Mouse (Mus musculus) heart, embryonic 10.5 days (tissue): ENCODE data around the gene Olfr48. TPM values are rescaled to one million over a fixed set of nuclear protein-coding genes. Genes with fewer than 3 reads are reported as not detected.

Source experiments
- DNase-seq: peaks from one replicate; pipeline ENCODE4 v3.0.0-alpha.2; 2017; ENCODE audit warnings: low spot score
- H3K27ac ChIP-seq: fragments of 300-500 bp; sonication (generic); 2 replicates; pipeline ENCODE4 v1.5.1; 2016; ENCODE audit warnings: mild to moderate bottlenecking
- H3K27me3 ChIP-seq: fragments of 300-500 bp; sonication (generic); 2 replicates; pipeline ENCODE4 v1.6.1; 2016; ENCODE audit warnings: mild to moderate bottlenecking; ENCODE audit not compliant: poor library complexity, insufficient read depth, severe bottlenecking
- H3K36me3 ChIP-seq: fragments of 300-500 bp; sonication (generic); 2 replicates; pipeline ENCODE4 v1.6.1; 2016; ENCODE audit warnings: mild to moderate bottlenecking, moderate library complexity
- H3K4me1 ChIP-seq: fragments of 300-500 bp; sonication (generic); 2 replicates; pipeline ENCODE4 v1.6.1; 2016; ENCODE audit warnings: mild to moderate bottlenecking
- H3K4me3 ChIP-seq: fragments of 300-500 bp; sonication (generic); 2 replicates; pipeline ENCODE4 v1.5.1; 2016; ENCODE audit warnings: mild to moderate bottlenecking, moderate library complexity
- H3K9me3 ChIP-seq: fragments of 300-500 bp; sonication (generic); 2 replicates; pipeline ENCODE4 v1.6.1; 2016; ENCODE audit warnings: mild to moderate bottlenecking, moderate library complexity
- WGBS: fragments of 180-500 bp; shearing (Covaris S2); methylation state at CpG from one replicate; pipeline ENCODE4 v1.1.7; 2016; 5-methylcytosine and 5-hydroxymethylcytosine counted together
- polyA plus RNA-seq: library from polyadenylated mRNA; unstranded; fragments of >200 nt; fragmentation: Nextera tagmentation; extraction: Ambion mirVana; gene quantifications from 2 replicates; pipeline ENCODE4 v1.2.1, GENCODE M21; 2016

The Olfr48 gene
- polyA plus RNA-seq = not detected in 2 replicates

GRCm38 (mm10) chr2:89848105-89848504 is at the start of gene Olfr48:
TSS of gene Olfr48 (minus strand) at chr2:89848205.
- 78% methylated on average over 5 of the region's 5 CpGs for WGBS
- Histone ChIP-seq H3K4me3 (no peak within 1 kb of the TSS), H3K27ac (no peak within 1 kb of the TSS), H3K9me3 (no peaks in the 10 kb centered on the region), H3K27me3 (no peaks in the 10 kb centered on the region), H3K36me3 (no peaks in the 10 kb centered on the region), H3K4me1 (no peaks in the 10 kb centered on the region)
- no peak for DNase-seq

- no peaks in the 10 kb centered on the region for H3K4me1 ChIP-seq
- no peaks in the 10 kb centered on the region for H3K36me3 ChIP-seq
- no peak for DNase-seq
- no peak within 1 kb of the TSS for H3K27ac ChIP-seq
- H3K9me3 ChIP-seq = no peaks in the 10 kb centered on the region
- no peaks in the 10 kb centered on the region for H3K27me3 ChIP-seq
- H3K4me3 ChIP-seq = no peak within 1 kb of the TSS
- 80% methylated on average over 1 of the region's 1 CpGs for WGBS
These were observed 30.1 kb upstream of the Olfr48 start, which contains the start of gene Olfr1257 for GRCm38 (mm10) chr2:89878137-89878536. TSS of gene Olfr1257 (plus strand) at chr2:89878437.

GRCm38 (mm10) chr2:89849230-89849629 is 1.2 kb upstream of the Olfr48 start:
- Histone ChIP-seq H3K27me3 (no peaks in the 10 kb centered on the region), H3K36me3 (no peaks in the 10 kb centered on the region), H3K9me3 (no peaks in the 10 kb centered on the region), H3K27ac (no peak overlapping the region), H3K4me3 (no peak overlapping the region), H3K4me1 (no peaks in the 10 kb centered on the region)
- 92% methylated on average over 1 of the region's 1 CpGs for WGBS
- DNase-seq = no peak

- 55% methylated on average over 2 of the region's 2 CpGs for WGBS
- no peak within 1 kb of the TSS for H3K4me3 ChIP-seq
- no peak for DNase-seq
- H3K9me3 ChIP-seq = no peaks in the 10 kb centered on the region
- no peaks in the 10 kb centered on the region for H3K36me3 ChIP-seq
- no peaks in the 10 kb centered on the region for H3K27me3 ChIP-seq
- H3K27ac ChIP-seq = no peak within 1 kb of the TSS
- H3K4me1 ChIP-seq = no peaks in the 10 kb centered on the region
These were observed 6.5 kb downstream of the Olfr48 start, which contains the start of gene Olfr1256 for GRCm38 (mm10) chr2:89841455-89841854. TSS of gene Olfr1256 (minus strand) at chr2:89841555.

GRCm38 (mm10) chr2:89820216-89820615 is 27.8 kb downstream of the Olfr48 start:
- H3K9me3 ChIP-seq = no peaks in the 10 kb centered on the region
- H3K4me1 ChIP-seq = no peaks in the 10 kb centered on the region
- H3K27me3 ChIP-seq = no peaks in the 10 kb centered on the region
- no peak overlapping the region for H3K27ac ChIP-seq
- no peak for DNase-seq
- 83% methylated on average over 1 of the region's 1 CpGs for WGBS
- H3K4me3 ChIP-seq = no peak overlapping the region
- no peaks in the 10 kb centered on the region for H3K36me3 ChIP-seq

GRCm38 (mm10) chr2:89811751-89812150 is 36.3 kb downstream of the Olfr48 start, which contains the start of gene Olfr1255:
TSS of gene Olfr1255 (plus strand) at chr2:89812051.
- DNase-seq = no peak
- Histone ChIP-seq H3K27ac (no peak within 1 kb of the TSS), H3K4me3 (no peak within 1 kb of the TSS), H3K27me3 (no peaks in the 10 kb centered on the region), H3K4me1 (no peaks in the 10 kb centered on the region), H3K36me3 (no peaks in the 10 kb centered on the region), H3K9me3 (no peaks in the 10 kb centered on the region)
- 69% methylated on average over 3 of the region's 3 CpGs for WGBS

GRCm38 (mm10) chr2:89810751-89811150 is 37.3 kb downstream of the Olfr48 start:
- peak; percentile 66 for DNase-seq
- no peaks in the 10 kb centered on the region for H3K9me3 ChIP-seq
- no peaks in the 10 kb centered on the region for H3K36me3 ChIP-seq
- WGBS = 75% methylated on average over 2 of the region's 2 CpGs
- no peak overlapping the region for H3K4me3 ChIP-seq
- H3K27ac ChIP-seq = no peak overlapping the region
- H3K4me1 ChIP-seq = no peaks in the 10 kb centered on the region
- no peaks in the 10 kb centered on the region for H3K27me3 ChIP-seq

GRCm38 (mm10) chr2:89799583-89799982 is 48.4 kb downstream of the Olfr48 start:
- WGBS = 84% methylated on average over 3 of the region's 3 CpGs
- no peaks in the 10 kb centered on the region for H3K9me3 ChIP-seq
- DNase-seq = no peak

GRCm38 (mm10) chr2:89793519-89793918 is 54.5 kb downstream of the Olfr48 start, which contains the start of gene Olfr1254:
TSS of gene Olfr1254 (minus strand) at chr2:89793619.
- H3K27ac ChIP-seq = no peak within 1 kb of the TSS
- no peaks in the 10 kb centered on the region for H3K9me3 ChIP-seq
- no peak for DNase-seq
- H3K36me3 ChIP-seq = no peaks in the 10 kb centered on the region
- H3K4me3 ChIP-seq = no peak within 1 kb of the TSS
- no peaks in the 10 kb centered on the region for H3K27me3 ChIP-seq
- no peaks in the 10 kb centered on the region for H3K4me1 ChIP-seq

More at GRCm38 (mm10) chr2:89799583-89799982, 48.4 kb downstream of the Olfr48 start:
- Histone ChIP-seq H3K27me3 (no peaks in the 10 kb centered on the region), H3K36me3 (no peaks in the 10 kb centered on the region), H3K4me1 (no peaks in the 10 kb centered on the region), H3K27ac (no peak overlapping the region), H3K4me3 (no peak overlapping the region)

Other genes with a start within 250 kb of the Olfr48 start
- gene Olfr1247, start 234.1 kb downstream of the Olfr48 start, polyA plus RNA-seq = not detected in 2 replicates
- gene Olfr1248, start 230.0 kb downstream of the Olfr48 start, polyA plus RNA-seq = not detected in 2 replicates
- gene Olfr1249, start 213.2 kb downstream of the Olfr48 start, polyA plus RNA-seq = not detected in 2 replicates
- gene Olfr1250, start 186.7 kb downstream of the Olfr48 start, polyA plus RNA-seq = not detected in 2 replicates
- not detected in 2 replicates for gene Olfr1251, start 176.3 kb downstream of the Olfr48 start, polyA plus RNA-seq
- not detected in 2 replicates for gene Olfr1252, start 123.2 kb downstream of the Olfr48 start, polyA plus RNA-seq
- gene Olfr1253, start 91.1 kb downstream of the Olfr48 start, polyA plus RNA-seq = not detected in 2 replicates
- not detected in 2 replicates for gene Olfr1254, start 54.6 kb downstream of the Olfr48 start, polyA plus RNA-seq
- gene Olfr1255, start 36.2 kb downstream of the Olfr48 start, polyA plus RNA-seq = not detected in 2 replicates
- gene Olfr1256, start 6.7 kb downstream of the Olfr48 start, polyA plus RNA-seq = not detected in 2 replicates
- gene Olfr1257, start 30.2 kb upstream of the Olfr48 start, polyA plus RNA-seq = not detected in 2 replicates
- gene Olfr1258, start 79.1 kb upstream of the Olfr48 start, polyA plus RNA-seq = not detected in 2 replicates
- gene Olfr1259, start 100.5 kb upstream of the Olfr48 start, polyA plus RNA-seq = not detected in 2 replicates
- not detected in 2 replicates for gene Olfr1260, start 126.1 kb upstream of the Olfr48 start, polyA plus RNA-seq
- gene Olfr1261, start 143.0 kb upstream of the Olfr48 start, polyA plus RNA-seq = not detected in 2 replicates
- gene Olfr1262, start 151.9 kb upstream of the Olfr48 start, polyA plus RNA-seq = not detected in 2 replicates
- not detected in 2 replicates for gene Olfr1263, start 163.9 kb upstream of the Olfr48 start, polyA plus RNA-seq
- not detected in 2 replicates for gene Olfr1264, start 177.4 kb upstream of the Olfr48 start, polyA plus RNA-seq
- gene Olfr1265, start 187.1 kb upstream of the Olfr48 start, polyA plus RNA-seq = not detected in 2 replicates
- gene Olfr140, start 215.4 kb upstream of the Olfr48 start, polyA plus RNA-seq = not detected in 2 replicates